Mouse (Mus musculus) intestine, embryonic 15.5 days (tissue): Measurements from ENCODE around the gene Tceal1. TPM values are rescaled to one million over a fixed set of nuclear protein-coding genes. Genes with fewer than 3 reads are reported as not detected.

Experiments
- ATAC-seq: fragments of 200-750 bp; cut with Nextera tagmentation; 2 replicates; pipeline ENCODE4 v1.8.0; 2017; ENCODE audit warnings: moderate TSS enrichment, moderate library complexity
- H3K27ac ChIP-seq: fragments of 300-500 bp; sonication (generic); 2 replicates; pipeline ENCODE4 v1.5.1; 2015; ENCODE audit warnings: mild to moderate bottlenecking, inconsistent platforms
- H3K27me3 ChIP-seq: fragments of 300-500 bp; sonication (generic); replicated peaks from 2 replicates; pipeline ENCODE4 v1.6.1; 2015; ENCODE audit warnings: inconsistent platforms
- H3K36me3 ChIP-seq: fragments of 300-500 bp; sonication (generic); 2 replicates; pipeline ENCODE4 v1.6.1; 2015; ENCODE audit warnings: inconsistent platforms
- H3K4me1 ChIP-seq: fragments of 300-500 bp; sonication (generic); replicated peaks from 2 replicates; pipeline ENCODE4 v1.6.1; 2015; ENCODE audit warnings: inconsistent platforms
- H3K4me2 ChIP-seq: fragments of 300-500 bp; sonication (generic); replicated peaks from 2 replicates; pipeline ENCODE4 v1.6.1; 2015; ENCODE audit warnings: mild to moderate bottlenecking, inconsistent platforms
- H3K4me3 ChIP-seq: fragments of 300-500 bp; sonication (generic); replicated peaks from 2 replicates; pipeline ENCODE4 v1.5.1; 2015; ENCODE audit warnings: inconsistent platforms
- H3K9ac ChIP-seq: fragments of 300-500 bp; sonication (generic); 2 replicates; pipeline ENCODE4 v1.6.1; 2015; ENCODE audit warnings: inconsistent platforms
- H3K9me3 ChIP-seq: fragments of 300-500 bp; sonication (generic); 2 replicates; pipeline ENCODE4 v1.6.1; 2016; ENCODE audit warnings: inconsistent platforms
- WGBS: fragments of 180-500 bp; shearing (Covaris S2); methylation state at CpG from one replicate; pipeline ENCODE4 v1.1.7; 2015; 5-methylcytosine and 5-hydroxymethylcytosine counted together
- polyA plus RNA-seq: library from polyadenylated mRNA; unstranded; fragments of >200 nt; fragmentation: Nextera tagmentation; extraction: Ambion mirVana; gene quantifications from 2 replicates; pipeline ENCODE4 v1.2.1, GENCODE M21; 2015

The Tceal1 gene
- polyA plus RNA-seq, 1 experiment from 2014 or later = 7.8 TPM

- H3K36me3 ChIP-seq = no peaks in the 10 kb centered on the region
- H3K27ac ChIP-seq = no peak overlapping the region
- no peaks in the 10 kb centered on the region for H3K4me1 ChIP-seq
- peak overlapping the region; percentile 47 for H3K9ac ChIP-seq
- H3K4me3 ChIP-seq = peak overlapping the region; percentile 45
- WGBS = 24% methylated on average over 15 of the region's 15 CpGs
- ATAC-seq = no peak
- H3K4me2 ChIP-seq = 0 out of 2 replicates have a peak overlapping the region, but pooled peaks have one; percentile 6
- no peaks in the 10 kb centered on the region for H3K9me3 ChIP-seq
- H3K27me3 ChIP-seq = no peaks in the 10 kb centered on the region
Observed at GRCm38 (mm10) chrX:136740087-136740790, 32.5 kb downstream of the Tceal1 start.

GRCm38 (mm10) chrX:136740791-136741650 is 33.2 kb downstream of the Tceal1 start:
- 22% methylated on average over 39 of the region's 39 CpGs for WGBS
- peak overlapping the region; percentile 88 for H3K27ac ChIP-seq
- H3K4me1 ChIP-seq = no peaks in the 10 kb centered on the region
- H3K4me3 ChIP-seq = peak overlapping the region; percentile 45
- H3K9ac ChIP-seq = peak overlapping the region; percentile 47
- no peaks in the 10 kb centered on the region for H3K27me3 ChIP-seq
- H3K9me3 ChIP-seq = no peaks in the 10 kb centered on the region
- ATAC-seq = peak; percentile 97
- H3K4me2 ChIP-seq = no peak overlapping the region
- H3K36me3 ChIP-seq = no peaks in the 10 kb centered on the region

DNA sequence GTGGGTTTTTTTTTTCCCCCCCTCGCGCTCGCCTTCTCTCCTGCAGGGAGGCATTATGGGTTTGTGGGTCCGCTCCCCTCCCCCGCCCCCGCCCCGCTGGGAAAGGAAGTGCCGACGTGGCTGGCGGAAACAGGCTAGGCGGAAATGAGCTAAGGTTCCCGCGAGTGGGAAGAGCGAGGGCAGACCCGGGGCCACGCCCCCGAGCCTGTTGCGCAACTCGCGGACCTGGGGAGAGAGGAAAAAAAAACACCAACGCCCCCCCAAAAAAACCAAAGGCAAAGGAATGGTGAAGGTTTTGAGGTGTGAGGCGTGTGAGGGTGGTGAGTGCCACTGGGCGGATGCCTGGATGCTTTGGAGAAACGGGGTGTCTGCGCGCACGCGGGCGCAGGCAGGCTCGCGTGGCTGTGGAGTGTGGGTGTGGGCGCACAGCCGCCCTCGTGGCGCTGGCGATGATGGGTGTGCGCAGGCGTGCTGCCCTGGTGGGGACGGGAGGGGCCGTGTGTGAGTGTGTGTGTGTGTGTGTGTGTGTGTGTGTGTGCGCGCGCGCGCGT is 33.9 kb downstream of the Tceal1 start:
- Histone ChIP-seq H3K27me3 (no peaks in the 10 kb centered on the region), H3K4me3 (peak overlapping the region; percentile 44), H3K9ac (peak overlapping the region; percentile 53), H3K27ac (peak overlapping the region; percentile 88), H3K4me2 (peak overlapping the region; percentile 48), H3K4me1 (no peaks in the 10 kb centered on the region), H3K36me3 (no peaks in the 10 kb centered on the region), H3K9me3 (no peaks in the 10 kb centered on the region)
- peak; percentile 88 for ATAC-seq
- 19% methylated on average over 46 of the region's 46 CpGs for WGBS

- no peak for ATAC-seq
- peak overlapping the region; percentile 88 for H3K27ac ChIP-seq
- peak overlapping the region; percentile 44 for H3K4me3 ChIP-seq
- no peaks in the 10 kb centered on the region for H3K4me1 ChIP-seq
- H3K9ac ChIP-seq = peak overlapping the region; percentile 53
- no peaks in the 10 kb centered on the region for H3K36me3 ChIP-seq
- H3K27me3 ChIP-seq = no peaks in the 10 kb centered on the region
- H3K9me3 ChIP-seq = no peaks in the 10 kb centered on the region
- H3K4me2 ChIP-seq = peak overlapping the region; percentile 48
- WGBS = 30% methylated on average over 10 of the region's 10 CpGs
Observed at GRCm38 (mm10) chrX:136742241-136742640, 34.5 kb downstream of the Tceal1 start.

GRCm38 (mm10) chrX:136742661-136743103 is 34.9 kb downstream of the Tceal1 start:
- WGBS = 33% methylated on average over 5 of the region's 5 CpGs
- H3K4me1 ChIP-seq = no peaks in the 10 kb centered on the region
- H3K4me2 ChIP-seq = peak overlapping the region; percentile 48
- peak overlapping the region; percentile 88 for H3K27ac ChIP-seq
- H3K4me3 ChIP-seq = peak overlapping the region; percentile 44
- no peak for ATAC-seq
- H3K36me3 ChIP-seq = no peaks in the 10 kb centered on the region
- H3K9me3 ChIP-seq = no peaks in the 10 kb centered on the region
- H3K27me3 ChIP-seq = no peaks in the 10 kb centered on the region
- H3K9ac ChIP-seq = peak overlapping the region; percentile 53

GRCm38 (mm10) chrX:136743459-136743858 is 35.7 kb downstream of the Tceal1 start, which contains the start of gene Morf4l2:
TSS of gene Morf4l2 (minus strand) at chrX:136743690.
- ATAC-seq = no peak
- Histone ChIP-seq H3K4me1 (no peaks in the 10 kb centered on the region), H3K36me3 (no peaks in the 10 kb centered on the region), H3K27ac (peak within 1 kb of the TSS; percentile 88), H3K27me3 (no peaks in the 10 kb centered on the region), H3K9ac (peak within 1 kb of the TSS; percentile 53), H3K4me2 (peak within 1 kb of the TSS; percentile 48), H3K4me3 (peak within 1 kb of the TSS; percentile 44), H3K9me3 (no peaks in the 10 kb centered on the region)
- WGBS = 82% methylated on average over 12 of the region's 12 CpGs

- Histone ChIP-seq H3K27me3 (no peaks in the 10 kb centered on the region), H3K36me3 (no peaks in the 10 kb centered on the region), H3K4me3 (no peak overlapping the region), H3K27ac (no peak overlapping the region), H3K4me2 (no peak overlapping the region), H3K9me3 (no peaks in the 10 kb centered on the region), H3K9ac (no peak overlapping the region), H3K4me1 (no peaks in the 10 kb centered on the region)
- no peak for ATAC-seq
- 65% methylated on average over 8 of the region's 8 CpGs for WGBS
Observed at GRCm38 (mm10) chrX:136744663-136745062, 36.9 kb downstream of the Tceal1 start.

GRCm38 (mm10) chrX:136749329-136749728 is 41.5 kb downstream of the Tceal1 start:
- H3K27ac ChIP-seq = no peak overlapping the region
- 79% methylated on average over 4 of the region's 4 CpGs for WGBS
- no peaks in the 10 kb centered on the region for H3K27me3 ChIP-seq
- no peak overlapping the region for H3K9ac ChIP-seq
- no peaks in the 10 kb centered on the region for H3K9me3 ChIP-seq
- no peak overlapping the region for H3K4me2 ChIP-seq
- H3K4me1 ChIP-seq = no peaks in the 10 kb centered on the region
- no peak for ATAC-seq
- no peak overlapping the region for H3K4me3 ChIP-seq
- H3K36me3 ChIP-seq = no peaks in the 10 kb centered on the region

- Histone ChIP-seq H3K9ac (no peak overlapping the region), H3K4me3 (no peak overlapping the region), H3K36me3 (no peaks in the 10 kb centered on the region), H3K9me3 (no peaks in the 10 kb centered on the region), H3K27ac (no peak overlapping the region), H3K4me2 (no peak overlapping the region), H3K4me1 (no peaks in the 10 kb centered on the region), H3K27me3 (no peaks in the 10 kb centered on the region)
- WGBS = 86% methylated on average over 3 of the region's 3 CpGs
- no peak for ATAC-seq
Observed at GRCm38 (mm10) chrX:136755464-136755863, 47.7 kb downstream of the Tceal1 start.

Other genes with a start within 250 kb of the Tceal1 start
- gene Kir3dl1, start 190.0 kb upstream of the Tceal1 start, polyA plus RNA-seq = not detected in 2 replicates
- gene Kir3dl2, start 163.9 kb upstream of the Tceal1 start, polyA plus RNA-seq = not detected in 2 replicates
- gene Tceal3, start 117.1 kb upstream of the Tceal1 start, polyA plus RNA-seq = 6.4 and 7.4 TPM in 2 replicates
- gene Morf4l2, start 35.7 kb downstream of the Tceal1 start, polyA plus RNA-seq = 439 and 480 TPM in 2 replicates
- gene Glra4, start 72.2 kb downstream of the Tceal1 start, polyA plus RNA-seq = not detected in 2 replicates
- gene Plp1, start 114.7 kb downstream of the Tceal1 start, polyA plus RNA-seq = 4.6 and 5.8 TPM in 2 replicates
- 0.40 and 0.43 TPM in 2 replicates for gene Rab9b, start 160.8 kb downstream of the Tceal1 start, polyA plus RNA-seq
- gene H2bfm, start 219.3 kb downstream of the Tceal1 start, polyA plus RNA-seq = not detected in 2 replicates